Mouse (Mus musculus) neural tube, embryonic 14.5 days (tissue): ENCODE data around the gene Olfr186. TPM values are rescaled to one million over a fixed set of nuclear protein-coding genes. Genes with fewer than 3 reads are reported as not detected.
"Not testable (repeated sequence)": the region's sequence is repeated elsewhere in the genome, so short reads cannot be mapped to it uniquely, and the experiment has no call there.

Experiments used
- ATAC-seq: fragments of 200-750 bp; cut with Nextera tagmentation; 2 replicates; pipeline ENCODE4 v1.8.0; 2017; ENCODE audit warnings: low read depth, mild to moderate bottlenecking, moderate TSS enrichment, moderate library complexity
- H3K27ac ChIP-seq: fragments of 300-500 bp; sonication (generic); 2 replicates; pipeline ENCODE4 v1.5.1; 2014; ENCODE audit warnings: low read depth, mild to moderate bottlenecking, control low read depth, low read length, moderate library complexity, mixed read lengths
- H3K27me3 ChIP-seq: fragments of 300-500 bp; sonication (generic); 2 replicates; pipeline ENCODE4 v1.6.1; 2014; ENCODE audit warnings: low read length; ENCODE audit not compliant: control insufficient read depth, insufficient read depth
- H3K36me3 ChIP-seq: fragments of 300-500 bp; sonication (generic); 2 replicates; pipeline ENCODE4 v1.6.1; 2014; ENCODE audit warnings: low read length, mixed read lengths; ENCODE audit not compliant: control insufficient read depth, insufficient read depth
- H3K4me1 ChIP-seq: fragments of 300-500 bp; sonication (generic); 2 replicates; pipeline ENCODE4 v1.6.1; 2014; ENCODE audit warnings: low read length; ENCODE audit not compliant: control insufficient read depth, insufficient read depth
- H3K4me2 ChIP-seq: fragments of 300-500 bp; sonication (generic); 2 replicates; pipeline ENCODE4 v1.6.1; 2014; ENCODE audit warnings: mild to moderate bottlenecking, low read depth, low read length, control low read depth
- H3K4me3 ChIP-seq: fragments of 300-500 bp; sonication (generic); 2 replicates; pipeline ENCODE4 v1.5.1; 2014; ENCODE audit warnings: low read depth, low read length, control low read depth, mixed read lengths
- H3K9ac ChIP-seq: fragments of 300-500 bp; sonication (generic); replicated peaks from 2 replicates; pipeline ENCODE4 v1.6.1; 2014; ENCODE audit warnings: low read depth, mild to moderate bottlenecking, control low read depth, low read length, mixed read lengths
- H3K9me3 ChIP-seq: fragments of 300-500 bp; sonication (generic); 2 replicates; pipeline ENCODE4 v1.6.1; 2016; ENCODE audit warnings: low read length; ENCODE audit not compliant: control insufficient read depth
- WGBS: fragments of 180-500 bp; shearing (Covaris S2); extraction: QIAGEN DNeasy Blood & Tissue Kit; methylation state at CpG from one replicate; pipeline ENCODE4 v1.1.7; 2014; 5-methylcytosine and 5-hydroxymethylcytosine counted together
- polyA plus RNA-seq: library from polyadenylated mRNA; unstranded; fragments of >200 nt; fragmentation: Nextera tagmentation; extraction: Ambion mirVana; gene quantifications from 2 replicates; pipeline ENCODE4 v1.2.1, GENCODE M21; 2014

Olfr186 gene
- not detected in 2 replicates for polyA plus RNA-seq

DNA sequence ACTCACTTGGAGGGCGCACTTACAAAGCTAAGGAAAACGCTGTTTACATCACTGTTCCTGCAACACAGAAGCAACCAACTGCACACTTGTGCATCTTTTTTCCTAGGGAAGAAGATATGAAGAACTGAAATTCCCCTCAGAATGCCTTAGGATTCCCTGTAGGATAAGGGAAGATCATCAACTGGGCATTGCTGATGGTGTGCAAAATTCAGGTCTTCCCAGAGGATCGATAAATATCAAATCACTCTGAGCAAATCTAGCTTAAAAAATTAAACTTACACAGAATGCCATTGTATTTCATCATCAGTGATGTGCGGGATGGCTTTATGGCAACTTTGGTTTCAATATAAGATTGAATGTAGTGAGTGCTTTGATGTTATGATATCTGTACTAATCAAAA is at the start of gene Olfr186:
Olfr186 (minus strand) TSS at position 101 of the 400 bp plus-strand sequence.
- WGBS: 94% methylated on average over 4 of the region's 4 CpGs
- Histone ChIP-seq H3K4me1 (no peaks in the 10 kb centered on the region), H3K9me3 (no peaks in the 10 kb centered on the region), H3K27ac (no peak within 1 kb of the TSS), H3K36me3 (no peaks in the 10 kb centered on the region), H3K9ac (no peak within 1 kb of the TSS), H3K27me3 (no peaks in the 10 kb centered on the region), H3K4me3 (no peak within 1 kb of the TSS), H3K4me2 (no peak within 1 kb of the TSS)
- no peak for ATAC-seq

DNA sequence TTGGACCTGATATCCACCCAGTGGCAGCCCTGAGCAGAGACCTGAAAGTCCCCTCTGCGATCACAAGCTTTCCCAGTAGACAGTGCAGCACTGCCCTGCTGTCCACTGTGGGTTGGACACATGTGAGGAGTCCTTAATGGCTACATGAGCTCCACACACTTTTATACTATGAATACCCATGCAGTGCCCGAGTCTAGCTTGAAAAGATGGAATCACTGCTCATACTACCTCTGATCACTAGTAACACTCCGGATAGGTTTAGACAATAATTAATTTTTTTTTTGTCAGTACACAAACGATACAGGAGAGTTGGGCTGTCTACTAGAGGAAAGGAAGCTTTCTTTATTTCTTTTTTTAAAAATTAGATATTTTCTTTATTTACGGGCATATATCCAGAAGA is 47.8 kb upstream of the Olfr186 start, which contains the start of gene Olfr190:
Olfr190 (minus strand) TSS at position 101 of the 400 bp plus-strand sequence.
- Histone ChIP-seq H3K9me3 (no peaks in the 10 kb centered on the region), H3K9ac (no peak within 1 kb of the TSS), H3K4me2 (no peak within 1 kb of the TSS), H3K4me1 (no peaks in the 10 kb centered on the region), H3K36me3 (no peaks in the 10 kb centered on the region), H3K4me3 (no peak within 1 kb of the TSS), H3K27me3 (no peaks in the 10 kb centered on the region), H3K27ac (no peak within 1 kb of the TSS)
- no peak for ATAC-seq
- WGBS: 92% methylated on average over 5 of the region's 5 CpGs

DNA sequence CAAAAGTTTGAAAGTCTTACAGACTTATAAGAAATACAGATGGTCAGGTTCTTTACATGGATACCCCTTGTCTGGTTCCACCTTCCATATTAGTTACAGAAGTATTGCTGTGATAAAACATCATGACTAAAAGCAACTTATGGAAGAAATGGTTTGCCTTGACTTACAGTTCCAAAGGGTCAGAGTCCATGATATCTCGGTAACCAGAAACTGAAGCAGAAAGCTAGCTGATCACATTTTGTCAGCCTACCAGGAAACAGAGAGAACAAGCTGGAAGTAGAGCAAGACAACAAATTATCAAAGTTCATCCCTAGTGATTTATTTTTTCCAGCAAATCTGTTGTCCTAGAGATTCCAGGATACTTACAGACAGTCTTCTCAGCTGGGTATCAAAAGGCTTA is 43.4 kb upstream of the Olfr186 start:
- Histone ChIP-seq H3K9ac (no peak overlapping the region), H3K9me3 (no peaks in the 10 kb centered on the region), H3K4me1 (no peaks in the 10 kb centered on the region), H3K27ac (no peak overlapping the region), H3K36me3 (no peaks in the 10 kb centered on the region), H3K4me3 (no peak overlapping the region), H3K4me2 (no peak overlapping the region), H3K27me3 (no peaks in the 10 kb centered on the region)
- ATAC-seq: no peak
- WGBS: 87% methylated on average over 1 of the region's 1 CpGs

DNA sequence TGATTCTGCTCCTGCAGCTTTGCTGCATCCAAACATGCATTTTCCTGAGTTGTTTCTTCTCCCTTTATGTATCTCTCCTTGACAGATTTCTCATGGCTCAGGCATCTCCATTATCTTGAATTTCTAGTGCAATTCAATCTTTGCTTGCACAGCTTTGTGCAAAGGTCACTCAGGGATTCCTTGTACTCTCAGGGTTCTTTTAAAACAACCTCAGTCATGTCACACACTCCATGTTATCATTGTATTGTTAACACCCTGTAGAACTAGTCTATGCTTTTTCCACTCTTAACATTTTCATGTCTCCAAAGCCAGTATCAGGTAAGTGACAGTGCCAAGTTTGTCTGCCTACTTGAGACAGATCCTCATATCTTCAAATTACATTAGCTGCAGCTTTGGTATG is 41.7 kb upstream of the Olfr186 start:
- Histone ChIP-seq H3K4me1 (no peaks in the 10 kb centered on the region), H3K27ac (no peak overlapping the region)

DNA sequence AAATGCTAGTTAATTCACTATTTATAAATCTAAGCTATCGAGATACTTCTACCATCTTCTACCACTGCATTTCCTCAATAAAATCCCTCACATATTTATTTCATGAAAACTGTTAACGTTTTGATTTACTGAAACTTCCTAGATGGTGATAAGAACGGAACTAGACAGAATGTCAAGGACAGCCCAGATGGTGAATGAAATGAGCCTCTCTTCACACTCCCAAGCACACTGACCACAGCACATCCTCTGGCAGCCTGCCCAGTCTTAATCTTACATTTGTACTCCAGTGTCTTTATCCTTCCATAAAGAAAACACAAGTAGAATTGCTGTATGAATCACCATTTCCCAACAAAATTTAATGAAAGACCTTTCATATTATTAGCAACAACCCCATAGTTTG is 32.3 kb upstream of the Olfr186 start:
- not testable (repeated sequence) for H3K4me1 ChIP-seq, H3K36me3 ChIP-seq, H3K4me3 ChIP-seq, ATAC-seq, H3K27ac ChIP-seq, H3K9me3 ChIP-seq, H3K9ac ChIP-seq, H3K27me3 ChIP-seq, H3K4me2 ChIP-seq
- 76% methylated on average over 3 of the region's 3 CpGs for WGBS

More for the DNA sequence above, 41.7 kb upstream of the Olfr186 start:
- ATAC-seq: no peak
- Histone ChIP-seq H3K4me3 (no peak overlapping the region), H3K36me3 (no peaks in the 10 kb centered on the region), H3K9me3 (no peaks in the 10 kb centered on the region), H3K27me3 (no peaks in the 10 kb centered on the region), H3K9ac (no peak overlapping the region), H3K4me2 (no peak overlapping the region)

DNA sequence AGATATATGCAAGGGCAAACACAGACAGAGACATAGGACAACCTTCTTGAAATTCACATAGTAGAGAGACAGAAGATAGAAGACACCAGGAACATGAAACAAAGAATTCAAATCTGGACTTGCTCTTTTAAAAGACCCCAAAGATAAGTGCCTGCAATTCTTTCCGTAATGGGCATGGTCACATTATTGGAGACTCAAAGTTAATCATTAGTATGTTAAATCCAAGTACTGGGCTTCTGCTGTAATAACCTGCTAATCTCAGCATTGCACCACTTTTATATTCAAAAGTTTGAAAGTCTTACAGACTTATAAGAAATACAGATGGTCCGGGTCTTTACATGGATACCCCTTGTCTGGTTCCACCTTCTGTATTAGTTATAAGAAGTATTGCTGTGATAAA is 19.2 kb upstream of the Olfr186 start:
- 91% methylated on average over 2 of the region's 2 CpGs for WGBS
- H3K4me3 ChIP-seq, ATAC-seq, H3K36me3 ChIP-seq, H3K9ac ChIP-seq, H3K4me1 ChIP-seq, H3K9me3 ChIP-seq, H3K4me2 ChIP-seq, H3K27me3 ChIP-seq, H3K27ac ChIP-seq: not testable (repeated sequence)

DNA sequence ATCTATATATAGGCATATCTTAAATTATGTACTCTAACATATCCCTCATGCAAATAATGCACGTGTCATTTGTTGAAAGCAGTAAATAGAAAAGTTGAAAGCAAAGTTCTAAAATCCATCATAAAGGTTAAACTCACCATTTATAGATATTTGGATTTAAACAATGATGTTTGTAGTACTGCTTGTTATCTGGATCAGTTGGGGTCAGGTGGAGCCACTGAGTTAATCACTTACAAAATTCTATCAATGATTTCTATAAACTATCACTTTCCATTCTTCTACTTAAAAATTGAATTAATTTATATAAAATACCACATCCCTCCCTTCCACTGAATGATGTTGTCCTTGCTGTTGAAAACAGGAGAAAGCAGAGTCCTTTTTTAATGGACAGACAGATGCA is 18.8 kb upstream of the Olfr186 start:
- WGBS: 88% methylated on average over 1 of the region's 1 CpGs
- no peaks in the 10 kb centered on the region for H3K36me3 ChIP-seq
- no peaks in the 10 kb centered on the region for H3K9me3 ChIP-seq
- no peaks in the 10 kb centered on the region for H3K27me3 ChIP-seq
- H3K4me2 ChIP-seq: no peak overlapping the region
- H3K4me3 ChIP-seq: no peak overlapping the region
- H3K4me1 ChIP-seq: no peaks in the 10 kb centered on the region
- H3K27ac ChIP-seq: no peak overlapping the region
- ATAC-seq: no peak
- no peak overlapping the region for H3K9ac ChIP-seq

DNA sequence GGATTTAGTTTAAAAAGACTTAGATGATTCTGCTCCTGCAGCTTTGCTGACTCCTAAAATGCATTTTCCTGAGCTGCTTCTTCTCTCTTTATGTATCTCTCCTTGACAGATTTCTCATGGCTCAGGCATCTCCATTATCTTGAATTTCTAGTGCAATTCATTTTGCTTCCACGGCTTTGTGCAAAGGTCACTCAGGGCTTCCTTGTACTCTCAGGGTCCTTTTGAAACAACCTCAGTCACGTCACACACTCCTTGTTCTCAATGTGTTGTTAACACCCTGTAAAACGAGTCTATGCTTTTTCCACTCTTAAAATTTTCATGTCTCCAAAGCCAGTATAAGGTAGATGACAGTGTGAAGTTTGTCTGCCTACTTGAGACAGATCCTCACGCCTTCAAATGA is 17.5 kb upstream of the Olfr186 start:
- H3K4me2 ChIP-seq: no peak overlapping the region
- no peaks in the 10 kb centered on the region for H3K27me3 ChIP-seq
- H3K4me1 ChIP-seq: no peaks in the 10 kb centered on the region
- WGBS: 72% methylated on average over 4 of the region's 4 CpGs
- no peak for ATAC-seq
- H3K36me3 ChIP-seq: no peaks in the 10 kb centered on the region
- H3K27ac ChIP-seq: no peak overlapping the region
- no peak overlapping the region for H3K4me3 ChIP-seq
- H3K9me3 ChIP-seq: no peaks in the 10 kb centered on the region
- H3K9ac ChIP-seq: no peak overlapping the region

DNA sequence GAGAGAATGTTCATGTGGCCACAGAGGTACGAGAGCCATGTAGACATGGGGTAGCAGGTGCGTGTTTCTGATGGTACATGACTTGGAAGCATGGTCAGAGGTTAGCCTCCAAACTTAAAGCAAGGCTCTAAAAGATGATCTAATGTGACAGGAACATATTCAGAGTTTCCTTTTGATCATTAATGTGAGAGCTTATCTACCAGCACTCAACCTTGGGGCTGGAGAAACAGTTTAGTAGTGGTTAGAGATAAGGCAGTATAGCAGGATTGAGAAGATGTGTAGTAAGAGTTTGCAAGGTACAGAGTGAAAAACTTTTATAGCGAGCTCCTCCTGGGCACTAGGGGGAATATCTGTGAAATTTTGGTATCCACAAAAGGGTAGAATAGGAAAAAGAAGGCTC is 15.7 kb upstream of the Olfr186 start:
- no peak overlapping the region for H3K27ac ChIP-seq
- no peak overlapping the region for H3K4me2 ChIP-seq
- no peaks in the 10 kb centered on the region for H3K9me3 ChIP-seq
- H3K9ac ChIP-seq: no peak overlapping the region
- no peaks in the 10 kb centered on the region for H3K36me3 ChIP-seq
- no peaks in the 10 kb centered on the region for H3K4me1 ChIP-seq
- 86% methylated on average over 3 of the region's 3 CpGs for WGBS
- ATAC-seq: no peak
- H3K4me3 ChIP-seq: no peak overlapping the region
- no peaks in the 10 kb centered on the region for H3K27me3 ChIP-seq

DNA sequence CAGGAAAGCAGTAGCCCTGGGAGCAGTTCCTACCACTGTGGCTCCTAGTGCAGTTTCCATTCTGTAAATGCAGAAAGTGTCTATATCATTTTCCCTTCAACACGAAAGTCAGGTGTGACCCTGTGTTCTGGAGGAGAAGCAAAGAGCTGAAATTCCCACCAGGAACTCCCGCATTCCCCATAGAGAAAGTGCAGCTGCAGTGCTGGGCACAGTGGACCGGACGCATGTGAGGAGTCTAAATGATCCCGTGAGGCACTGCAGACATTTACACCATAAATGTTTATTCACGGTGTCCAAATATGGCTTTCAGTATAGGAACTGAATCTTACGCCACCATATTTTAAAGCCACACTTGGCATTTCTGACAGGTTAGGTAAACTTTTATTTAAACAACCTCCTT is 9.6 kb upstream of the Olfr186 start, which contains the start of gene Olfr187:
Olfr187 (minus strand) TSS at position 58 of the 400 bp plus-strand sequence.
- Histone ChIP-seq H3K9me3 (no peaks in the 10 kb centered on the region), H3K4me2 (no peak within 1 kb of the TSS), H3K27me3 (no peaks in the 10 kb centered on the region), H3K36me3 (no peaks in the 10 kb centered on the region), H3K27ac (no peak within 1 kb of the TSS), H3K4me1 (no peaks in the 10 kb centered on the region), H3K4me3 (no peak within 1 kb of the TSS), H3K9ac (no peak within 1 kb of the TSS)
- 84% methylated on average over 7 of the region's 7 CpGs for WGBS
- no peak for ATAC-seq
